Mouse (Mus musculus) heart, embryonic 15.5 days (tissue): ENCODE measurements around the gene Xpo5. TPM values are rescaled to one million over a fixed set of nuclear protein-coding genes. Genes with fewer than 3 reads are reported as not detected.

Experiments used
- ATAC-seq: fragments of 200-750 bp; cut with Nextera tagmentation; replicated peaks from 2 replicates; pipeline ENCODE4 v1.8.0; 2017; ENCODE audit warnings: low read depth, moderate TSS enrichment; ENCODE audit not compliant: insufficient number of reproducible peaks, insufficient read depth, low FRiP score
- H3K27ac ChIP-seq: fragments of 300-500 bp; sonication (generic); 2 replicates; pipeline ENCODE4 v1.5.1; 2015; ENCODE audit warnings: mild to moderate bottlenecking, inconsistent platforms
- H3K27me3 ChIP-seq: fragments of 300-500 bp; sonication (generic); 2 replicates; pipeline ENCODE4 v1.6.1; 2015; ENCODE audit warnings: inconsistent platforms
- H3K36me3 ChIP-seq: fragments of 300-500 bp; sonication (generic); 2 replicates; pipeline ENCODE4 v1.6.1; 2015; ENCODE audit warnings: mild to moderate bottlenecking, inconsistent platforms
- H3K4me1 ChIP-seq: fragments of 300-500 bp; sonication (generic); replicated peaks from 2 replicates; pipeline ENCODE4 v1.6.1; 2015; ENCODE audit warnings: inconsistent platforms
- H3K4me2 ChIP-seq: fragments of 300-500 bp; sonication (generic); 2 replicates; pipeline ENCODE4 v1.6.1; 2015; ENCODE audit warnings: inconsistent platforms, mild to moderate bottlenecking, moderate library complexity
- H3K4me3 ChIP-seq: fragments of 300-500 bp; sonication (generic); 2 replicates; pipeline ENCODE4 v1.5.1; 2015; ENCODE audit warnings: mild to moderate bottlenecking, inconsistent platforms
- H3K9ac ChIP-seq: fragments of 300-500 bp; sonication (generic); 2 replicates; pipeline ENCODE4 v1.6.1; 2015; ENCODE audit warnings: mild to moderate bottlenecking, inconsistent platforms
- H3K9me3 ChIP-seq: fragments of 300-500 bp; sonication (generic); replicated peaks from 2 replicates; pipeline ENCODE4 v1.6.1; 2016; ENCODE audit warnings: inconsistent platforms
- WGBS: fragments of 180-500 bp; shearing (Covaris S2); methylation state at CpG from one replicate; pipeline ENCODE4 v1.1.7; 2015; ENCODE audit warnings: mixed read lengths; 5-methylcytosine and 5-hydroxymethylcytosine counted together
- polyA plus RNA-seq: library from polyadenylated mRNA; unstranded; fragments of >200 nt; fragmentation: Nextera tagmentation; extraction: Ambion mirVana; gene quantifications from 2 replicates; pipeline ENCODE4 v1.2.1, GENCODE M21; 2015

Xpo5 gene
- polyA plus RNA-seq, 1 experiment from 2014 or later: 15.1 TPM

- Histone ChIP-seq H3K27me3 (no peaks in the 10 kb centered on the region), H3K4me1 (peaks cover 29% of the 10 kb centered on the region), H3K36me3 (peaks cover 29% of the 10 kb centered on the region), H3K4me3 (peak overlapping the region; percentile 72), H3K9me3 (no peaks in the 10 kb centered on the region), H3K27ac (no peak overlapping the region), H3K4me2 (peak overlapping the region; percentile 74), H3K9ac (peak overlapping the region; percentile 23; the same call in 1 of the 2 replicates)
- WGBS: 57% methylated on average over 6 of the region's 6 CpGs
- ATAC-seq: no peak
Observed at GRCm38 (mm10) chr17:46201151-46201550, 1.4 kb upstream of the Xpo5 start.

- Histone ChIP-seq H3K4me2 (peak overlapping the region; percentile 74), H3K4me1 (peaks cover 29% of the 10 kb centered on the region), H3K27me3 (no peaks in the 10 kb centered on the region), H3K9me3 (no peaks in the 10 kb centered on the region), H3K4me3 (peak overlapping the region; percentile 72), H3K36me3 (peaks cover 29% of the 10 kb centered on the region), H3K9ac (peak overlapping the region; percentile 74), H3K27ac (peak overlapping the region; percentile 70)
- peak; percentile 41 for ATAC-seq
- 0% methylated on average over 20 of the region's 20 CpGs for WGBS
Observed at GRCm38 (mm10) chr17:46203078-46203477, 496 bp downstream of the Xpo5 start.

DNA sequence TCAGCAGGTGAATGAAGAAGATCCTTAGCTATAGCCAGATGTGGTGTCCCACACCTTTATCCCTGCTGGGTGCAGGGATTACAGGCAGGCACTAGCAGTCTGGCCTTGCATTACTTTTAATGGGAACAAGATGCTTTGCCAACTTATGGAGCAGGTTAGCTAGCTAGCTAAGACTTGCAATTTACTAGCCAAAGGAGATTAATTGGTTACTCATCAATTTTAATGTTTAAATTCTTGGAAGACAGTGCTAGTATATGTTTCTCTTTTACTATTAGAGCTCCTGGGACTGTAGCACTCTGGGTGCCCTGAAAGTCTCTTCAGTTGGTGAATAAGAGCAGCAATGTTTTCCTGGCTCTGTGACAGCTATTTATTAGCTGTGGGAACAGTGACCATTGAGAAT, 4.1 kb downstream of the Xpo5 start:
- H3K4me2 ChIP-seq: no peak overlapping the region
- H3K27me3 ChIP-seq: no peaks in the 10 kb centered on the region
- no peak overlapping the region for H3K4me3 ChIP-seq
- no peak for ATAC-seq
- H3K27ac ChIP-seq: no peak overlapping the region
- H3K9me3 ChIP-seq: no peaks in the 10 kb centered on the region
- peaks cover 17% of the 10 kb centered on the region for H3K4me1 ChIP-seq
- H3K36me3 ChIP-seq: peaks cover 54% of the 10 kb centered on the region
- no peak overlapping the region for H3K9ac ChIP-seq

DNA sequence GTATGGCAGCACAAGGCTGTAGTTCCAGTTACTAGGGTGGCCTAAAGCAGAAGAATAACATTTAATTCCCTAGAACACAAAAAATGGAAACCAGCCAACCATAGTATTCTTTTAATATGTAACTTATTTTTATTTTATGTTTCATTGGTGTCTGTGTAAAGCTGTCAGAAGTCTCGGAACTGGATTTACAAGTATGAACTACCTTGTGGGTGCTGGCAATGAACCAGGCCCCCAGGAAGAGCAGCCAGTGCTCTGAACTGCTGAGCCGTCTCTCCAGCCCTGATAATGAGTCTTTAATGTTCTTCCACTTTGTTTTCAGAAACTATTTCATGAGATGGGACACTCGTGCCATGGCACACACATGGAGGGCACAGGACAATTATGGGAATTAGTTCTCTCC, 8.0 kb downstream of the Xpo5 start:
- H3K4me3 ChIP-seq: no peak overlapping the region
- H3K9ac ChIP-seq: no peak overlapping the region
- no peaks in the 10 kb centered on the region for H3K4me1 ChIP-seq
- H3K27me3 ChIP-seq: no peaks in the 10 kb centered on the region
- peaks cover 87% of the 10 kb centered on the region for H3K36me3 ChIP-seq
- no peak overlapping the region for H3K27ac ChIP-seq
- no peak for ATAC-seq
- H3K4me2 ChIP-seq: no peak overlapping the region
- no peaks in the 10 kb centered on the region for H3K9me3 ChIP-seq
- 88% methylated on average over 3 of the region's 3 CpGs for WGBS

DNA sequence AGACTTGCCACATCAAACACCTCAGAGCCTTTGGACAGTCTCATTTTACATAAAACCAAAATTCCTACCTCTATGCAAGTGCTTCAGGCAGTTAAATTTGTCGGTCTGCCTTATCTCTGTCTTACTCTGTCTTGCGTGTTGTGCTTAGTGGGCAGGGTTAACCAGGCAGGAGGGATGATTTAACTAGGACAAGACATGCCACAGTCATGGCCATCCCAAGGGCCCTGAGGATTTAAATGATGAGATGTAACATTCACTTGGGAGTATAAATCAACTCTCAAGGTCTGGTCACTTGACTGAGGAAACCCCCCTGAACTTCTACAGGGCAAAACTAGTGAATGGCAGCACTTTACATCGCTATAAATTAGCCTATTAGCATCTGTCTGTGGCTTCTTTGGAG, 19.0 kb downstream of the Xpo5 start:
- Histone ChIP-seq H3K36me3 (peaks cover 90% of the 10 kb centered on the region), H3K9ac (no peak overlapping the region), H3K4me2 (no peak overlapping the region), H3K4me3 (no peak overlapping the region), H3K27ac (no peak overlapping the region), H3K27me3 (no peaks in the 10 kb centered on the region), H3K4me1 (no peaks in the 10 kb centered on the region), H3K9me3 (no peaks in the 10 kb centered on the region)
- 86% methylated on average over 3 of the region's 3 CpGs for WGBS
- ATAC-seq: no peak

- ATAC-seq: no peak
- Histone ChIP-seq H3K4me2 (no peak overlapping the region), H3K27me3 (no peaks in the 10 kb centered on the region), H3K4me1 (no peaks in the 10 kb centered on the region), H3K36me3 (peaks cover 85% of the 10 kb centered on the region), H3K4me3 (no peak overlapping the region), H3K9me3 (no peaks in the 10 kb centered on the region), H3K27ac (no peak overlapping the region), H3K9ac (no peak overlapping the region)
- 84% methylated on average over 7 of the region's 7 CpGs for WGBS
Observed at GRCm38 (mm10) chr17:46227576-46227975, 25.0 kb downstream of the Xpo5 start.

GRCm38 (mm10) chr17:46236067-46236466, 33.5 kb downstream of the Xpo5 start:
- Histone ChIP-seq H3K36me3 (peaks cover 55% of the 10 kb centered on the region), H3K9ac (no peak overlapping the region), H3K27me3 (no peaks in the 10 kb centered on the region), H3K4me3 (no peak overlapping the region), H3K27ac (no peak overlapping the region), H3K4me1 (peaks cover 14% of the 10 kb centered on the region), H3K4me2 (no peak overlapping the region), H3K9me3 (no peaks in the 10 kb centered on the region)
- no peak for ATAC-seq
- 76% methylated on average over 1 of the region's 1 CpGs for WGBS

DNA sequence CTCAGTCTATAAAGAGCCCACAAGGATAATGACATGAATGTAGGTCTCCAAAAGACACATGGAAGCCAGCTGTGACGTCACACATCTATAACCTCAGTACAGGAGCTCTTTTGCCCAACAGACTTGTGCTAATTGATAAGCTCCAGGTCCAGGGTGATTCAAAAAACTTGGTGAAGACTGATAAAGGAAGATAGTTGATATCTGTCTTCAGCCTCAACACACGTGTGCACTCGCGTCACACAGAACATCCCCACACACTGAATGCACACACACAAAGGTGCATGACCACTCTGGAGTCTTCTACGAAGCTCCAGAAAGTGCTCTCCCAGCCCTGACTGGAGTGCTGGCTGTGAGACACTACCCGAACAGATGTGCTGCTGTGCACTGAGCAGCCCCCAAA, 34.5 kb downstream of the Xpo5 start:
- Histone ChIP-seq H3K27ac (no peak overlapping the region), H3K4me3 (no peak overlapping the region), H3K36me3 (peaks cover 56% of the 10 kb centered on the region), H3K4me2 (no peak overlapping the region), H3K9me3 (no peaks in the 10 kb centered on the region), H3K27me3 (no peaks in the 10 kb centered on the region), H3K9ac (no peak overlapping the region), H3K4me1 (peaks cover 14% of the 10 kb centered on the region)
- 80% methylated on average over 6 of the region's 6 CpGs for WGBS
- ATAC-seq: no peak

GRCm38 (mm10) chr17:46237480-46237879, 34.9 kb downstream of the Xpo5 start:
- no peak for ATAC-seq
- 69% methylated on average over 5 of the region's 5 CpGs for WGBS
- Histone ChIP-seq H3K4me3 (no peak overlapping the region), H3K27me3 (no peaks in the 10 kb centered on the region), H3K36me3 (peaks cover 60% of the 10 kb centered on the region), H3K4me2 (no peak overlapping the region), H3K4me1 (peaks cover 14% of the 10 kb centered on the region), H3K9ac (no peak overlapping the region), H3K27ac (no peak overlapping the region), H3K9me3 (no peaks in the 10 kb centered on the region)

- WGBS: 45% methylated on average over 15 of the region's 15 CpGs
- peaks cover 14% of the 10 kb centered on the region for H3K4me1 ChIP-seq
- H3K36me3 ChIP-seq: peaks cover 69% of the 10 kb centered on the region
- no peaks in the 10 kb centered on the region for H3K9me3 ChIP-seq
- H3K4me2 ChIP-seq: no peak overlapping the region
- 0 out of 2 replicates have a peak overlapping the region, but pooled peaks have one; percentile 20 for H3K27ac ChIP-seq
- no peak overlapping the region for H3K4me3 ChIP-seq
- no peak overlapping the region for H3K9ac ChIP-seq
- H3K27me3 ChIP-seq: no peaks in the 10 kb centered on the region
- peak; percentile 84 for ATAC-seq
Observed at GRCm38 (mm10) chr17:46239516-46240114, 37.0 kb downstream of the Xpo5 start.

GRCm38 (mm10) chr17:46241471-46241870, 38.9 kb downstream of the Xpo5 start:
- no peak overlapping the region for H3K4me3 ChIP-seq
- H3K27ac ChIP-seq: no peak overlapping the region
- H3K4me2 ChIP-seq: no peak overlapping the region
- H3K9me3 ChIP-seq: no peaks in the 10 kb centered on the region
- 69% methylated on average over 11 of the region's 11 CpGs for WGBS
- no peaks in the 10 kb centered on the region for H3K27me3 ChIP-seq
- H3K36me3 ChIP-seq: peaks cover 75% of the 10 kb centered on the region
- ATAC-seq: no peak
- H3K9ac ChIP-seq: no peak overlapping the region
- peaks cover 14% of the 10 kb centered on the region for H3K4me1 ChIP-seq

GRCm38 (mm10) chr17:46242274-46242673, 39.7 kb downstream of the Xpo5 start:
- H3K27me3 ChIP-seq: no peaks in the 10 kb centered on the region
- peaks cover 22% of the 10 kb centered on the region for H3K4me1 ChIP-seq
- no peak overlapping the region for H3K9ac ChIP-seq
- 87% methylated on average over 13 of the region's 13 CpGs for WGBS
- no peak overlapping the region for H3K27ac ChIP-seq
- no peaks in the 10 kb centered on the region for H3K9me3 ChIP-seq
- ATAC-seq: no peak
- H3K4me3 ChIP-seq: no peak overlapping the region
- H3K36me3 ChIP-seq: peaks cover 67% of the 10 kb centered on the region
- no peak overlapping the region for H3K4me2 ChIP-seq
